Mouse (Mus musculus) olfactory bulb, adult 2 months (tissue): ENCODE measurements around the gene Stip1.

ENCODE experiments used
- CTCF ChIP-seq: fragments of 200-500 bp; IDR thresholded peaks from 2 replicates; pipeline ENCODE4 v1.5.1; 2012; ENCODE audit warnings: low read depth, mild to moderate bottlenecking, low read length, moderate library complexity; ENCODE audit not compliant: insufficient read depth
- POLR2A ChIP-seq: fragments of 200-500 bp; IDR thresholded peaks from 2 replicates; pipeline ENCODE4 v1.6.1; 2012; ENCODE audit warnings: mild to moderate bottlenecking, low read depth, low read length, moderate library complexity; ENCODE audit not compliant: insufficient read depth

- TF ChIP-seq POLR2A, result no peak
- TF ChIP-seq CTCF, result no peak
Measured at GRCm38 (mm10) chr19:7012426-7012825, 27.3 kb downstream of the Stip1 start.
